Comparison of ENCODE assay signal across 26 mouse cellular contexts in genomic region chr2:6585069-6585754, GRCm38 (mm10).
"Had no signal": no experiment of that assay in that cellular context is flagged by ENCODE, and none has a peak within 500 bp of the region (broad histone marks: within the 10 kb centered on the region; RNA-seq: fewer than 3 reads in every experiment).

No protein-coding gene starts in this region.

- ATAC-seq: hindbrain, embryonic 16.5 days; inflammation-experienced regulatory T-cells, adult 6 months; liver, embryonic 12.5 days had no signal

- H3K4me2 ChIP-seq: heart, embryonic 11.5 days; hindbrain, embryonic 12.5 days; hindbrain, embryonic 14.5 days; kidney, embryonic 15.5 days; limb, embryonic 13.5 days; limb, embryonic 15.5 days; liver, embryonic 12.5 days had no signal

- DNase-seq: gastrocnemius, postnatal 14 days; gastrocnemius, postnatal 36 days; heart, adult 11 months; heart, adult 2 months; heart, postnatal 10 days; heart, postnatal 4 days; kidney, adult 11 months; kidney, adult 2 months; kidney, adult 9 months; kidney, postnatal 14 days; kidney, postnatal 36 days; layer of hippocampus, adult 9-11 months; layer of hippocampus, postnatal 36 days; left cerebral cortex, postnatal 4 days had no signal

- H3K9me3 ChIP-seq: hindbrain, embryonic 10.5 days; hindbrain, embryonic 12.5 days; kidney, embryonic 15.5 days; limb, embryonic 13.5 days; limb, embryonic 15.5 days; liver, embryonic 12.5 days had no signal

- H3K4me1 ChIP-seq: hindbrain, embryonic 10.5 days; hindbrain, embryonic 12.5 days; kidney, embryonic 15.5 days; limb, embryonic 15.5 days; liver, embryonic 12.5 days had no signal

- H3K36me3 ChIP-seq: kidney, embryonic 15.5 days; limb, embryonic 13.5 days; limb, embryonic 15.5 days; liver, embryonic 12.5 days had no signal

- H3K27me3 ChIP-seq: hindbrain, embryonic 12.5 days; kidney, embryonic 15.5 days; limb, embryonic 13.5 days; limb, embryonic 15.5 days; liver, embryonic 12.5 days had no signal

- H3K27ac ChIP-seq: heart, adult 2 months; hindbrain, embryonic 10.5 days; hindbrain, embryonic 12.5 days; hindbrain, embryonic 14.5 days; kidney, embryonic 15.5 days; kidney, postnatal 0 days; limb, embryonic 13.5 days; limb, embryonic 15.5 days; liver, embryonic 12.5 days; liver, embryonic 14.5 days had no signal

- H3K9ac ChIP-seq: hindbrain, embryonic 12.5 days; hindbrain, embryonic 14.5 days; kidney, embryonic 15.5 days; limb, embryonic 13.5 days; limb, embryonic 15.5 days; liver, embryonic 12.5 days; liver, embryonic 14.5 days had no signal

- H3K4me3 ChIP-seq: heart, adult 2 months; hindbrain, embryonic 10.5 days; hindbrain, embryonic 12.5 days; kidney, embryonic 15.5 days; limb, embryonic 13.5 days; limb, embryonic 15.5 days; liver, embryonic 12.5 days had no signal
